Mouse (Mus musculus): Measurements from ENCODE around the gene Dixdc1.
A peak's percentile ranks its signal among the peaks of the same experiment; 100 is the strongest.

Dixdc1 gene

GRCm38 (mm10) chr9:50700921-50701691 is 38.2 kb downstream of the Dixdc1 start:
- no peak for ATAC-seq (ENCODE audit: low TSS enrichment)

- peak; percentile 35 for ATAC-seq (ENCODE audit: low TSS enrichment)
These were observed 40.6 kb downstream of the Dixdc1 start for GRCm38 (mm10) chr9:50698418-50699409.

GRCm38 (mm10) chr9:50697706-50698041 is 41.6 kb downstream of the Dixdc1 start:
- ATAC-seq (ENCODE audit: low TSS enrichment): peak; percentile 88

- ATAC-seq (ENCODE audit: low TSS enrichment): no peak
These were observed 42.2 kb downstream of the Dixdc1 start for GRCm38 (mm10) chr9:50696851-50697705.

GRCm38 (mm10) chr9:50695153-50695552 is 44.2 kb downstream of the Dixdc1 start:
- ATAC-seq (ENCODE audit: low TSS enrichment): no peak

- no peak for ATAC-seq (ENCODE audit: low TSS enrichment)
These were observed 45.7 kb downstream of the Dixdc1 start for GRCm38 (mm10) chr9:50693631-50694030.

GRCm38 (mm10) chr9:50692626-50693580 is 46.4 kb downstream of the Dixdc1 start:
- ATAC-seq (ENCODE audit: low TSS enrichment): no peak

GRCm38 (mm10) chr9:50686866-50687652 is 52.3 kb downstream of the Dixdc1 start:
- ATAC-seq (ENCODE audit: low TSS enrichment): no peak

- no peak for ATAC-seq (ENCODE audit: low TSS enrichment)
These were observed 57.6 kb downstream of the Dixdc1 start for GRCm38 (mm10) chr9:50681727-50682126.

GRCm38 (mm10) chr9:50679406-50679805 is 59.9 kb downstream of the Dixdc1 start:
- ATAC-seq (ENCODE audit: low TSS enrichment): no peak

GRCm38 (mm10) chr9:50674771-50675170 is 64.5 kb downstream of the Dixdc1 start:
- ATAC-seq (ENCODE audit: low TSS enrichment): no peak

GRCm38 (mm10) chr9:50670690-50671089 is 68.6 kb downstream of the Dixdc1 start:
- ATAC-seq (ENCODE audit: low TSS enrichment): 0 out of 2 replicates have a peak, but pooled peaks have one; percentile 65

GRCm38 (mm10) chr9:50667579-50668498 is 71.5 kb downstream of the Dixdc1 start:
- no peak for ATAC-seq (ENCODE audit: low TSS enrichment)

GRCm38 (mm10) chr9:50666442-50666841 is 72.9 kb downstream of the Dixdc1 start:
- ATAC-seq (ENCODE audit: low TSS enrichment): no peak

GRCm38 (mm10) chr9:50664826-50665225 is 74.5 kb downstream of the Dixdc1 start:
- no peak for ATAC-seq (ENCODE audit: low TSS enrichment)

- no peak for ATAC-seq (ENCODE audit: low TSS enrichment)
These were observed 78.9 kb downstream of the Dixdc1 start for GRCm38 (mm10) chr9:50660431-50660830.

GRCm38 (mm10) chr9:50659392-50660217 is 79.7 kb downstream of the Dixdc1 start, which contains the start of gene Dlat:
Gene Dlat (minus strand): TSS chr9:50659780.
- peak; percentile 85 for ATAC-seq (ENCODE audit: low TSS enrichment)

All from frontal cortex, adult (tissue).